Mouse (Mus musculus) sigmoid colon, adult 10 weeks (tissue): Measurements from ENCODE around the gene Slc7a1. TPM values are rescaled to one million over a fixed set of nuclear protein-coding genes. Genes with fewer than 3 reads are reported as not detected.

ENCODE experiments used
- polyA plus RNA-seq: library from polyadenylated mRNA; stranded (reverse); fragments of 350-450 nt; fragmentation: Illumina TruSeq; extraction: RNeasy Lipid Tissue Mini Kit (QIAGEN cat#74804); gene quantifications from one replicate; pipeline ENCODE4 v1.2.3, GENCODE M21; 2014; ENCODE audit warnings: low read depth, low replicate concordance

The Slc7a1 gene
- 6.6 TPM for polyA plus RNA-seq

GRCm38 (mm10) chr5:148399660-148400443 lies at the start of gene Slc7a1:
Gene Slc7a1 (minus strand): TSS chr5:148399904.

Other genes with a start within 250 kb of the Slc7a1 start
- 116 TPM for gene Ubl3, start 152.9 kb upstream of the Slc7a1 start, polyA plus RNA-seq